Mouse (Mus musculus) neural tube, embryonic 11.5 days (tissue): Measurements from ENCODE around the gene Lnx1. TPM values are rescaled to one million over a fixed set of nuclear protein-coding genes. Genes with fewer than 3 reads are reported as not detected.

Source experiments
- ATAC-seq: fragments of 200-750 bp; cut with Nextera tagmentation; 2 replicates; pipeline ENCODE4 v1.8.0; 2017; ENCODE audit warnings: moderate number of reproducible peaks, mild to moderate bottlenecking, moderate TSS enrichment, moderate library complexity; ENCODE audit not compliant: insufficient read depth, low FRiP score, low TSS enrichment
- DNase-seq: peaks from one replicate; pipeline ENCODE4 v3.0.0-alpha.2; 2015; ENCODE audit warnings: low spot score
- H3K27ac ChIP-seq: fragments of 300-500 bp; sonication (generic); 2 replicates; pipeline ENCODE4 v1.5.1; 2014; ENCODE audit warnings: low read depth, mild to moderate bottlenecking, low read length
- H3K27me3 ChIP-seq: fragments of 300-500 bp; sonication (generic); 2 replicates; pipeline ENCODE4 v1.6.1; 2014; ENCODE audit warnings: mild to moderate bottlenecking, low read length, mixed read lengths; ENCODE audit not compliant: control insufficient read depth, insufficient read depth
- H3K36me3 ChIP-seq: fragments of 300-500 bp; sonication (generic); 2 replicates; pipeline ENCODE4 v1.6.1; 2014; ENCODE audit warnings: mild to moderate bottlenecking, low read length, moderate library complexity, mixed read lengths; ENCODE audit not compliant: control insufficient read depth, insufficient read depth
- H3K4me1 ChIP-seq: fragments of 300-500 bp; sonication (generic); 2 replicates; pipeline ENCODE4 v1.6.1; 2014; ENCODE audit warnings: low read length, mixed read lengths; ENCODE audit not compliant: control insufficient read depth, insufficient read depth
- H3K4me2 ChIP-seq: fragments of 300-500 bp; sonication (generic); 2 replicates; pipeline ENCODE4 v1.6.1; 2014; ENCODE audit warnings: low read depth, mild to moderate bottlenecking, moderate library complexity
- H3K4me3 ChIP-seq: fragments of 300-500 bp; sonication (generic); 2 replicates; pipeline ENCODE4 v1.5.1; 2014; ENCODE audit warnings: low read depth, low read length
- H3K9ac ChIP-seq: fragments of 300-500 bp; sonication (generic); 2 replicates; pipeline ENCODE4 v1.6.1; 2014; ENCODE audit warnings: mild to moderate bottlenecking, low read length
- H3K9me3 ChIP-seq: fragments of 300-500 bp; sonication (generic); 2 replicates; pipeline ENCODE4 v1.6.1; 2016; ENCODE audit warnings: low read length; ENCODE audit not compliant: control insufficient read depth
- WGBS: fragments of 180-500 bp; shearing (Covaris S2); extraction: QIAGEN DNeasy Blood & Tissue Kit; methylation state at CpG from one replicate; pipeline ENCODE4 v1.1.7; 2014; 5-methylcytosine and 5-hydroxymethylcytosine counted together
- polyA plus RNA-seq: library from polyadenylated mRNA; unstranded; fragments of >200 nt; fragmentation: Nextera tagmentation; extraction: Ambion mirVana; gene quantifications from 2 replicates; pipeline ENCODE4 v1.2.1, GENCODE M21; 2014

Lnx1 gene
- polyA plus RNA-seq, 1 experiment from 2014 or later, result 0.13 TPM

DNA sequence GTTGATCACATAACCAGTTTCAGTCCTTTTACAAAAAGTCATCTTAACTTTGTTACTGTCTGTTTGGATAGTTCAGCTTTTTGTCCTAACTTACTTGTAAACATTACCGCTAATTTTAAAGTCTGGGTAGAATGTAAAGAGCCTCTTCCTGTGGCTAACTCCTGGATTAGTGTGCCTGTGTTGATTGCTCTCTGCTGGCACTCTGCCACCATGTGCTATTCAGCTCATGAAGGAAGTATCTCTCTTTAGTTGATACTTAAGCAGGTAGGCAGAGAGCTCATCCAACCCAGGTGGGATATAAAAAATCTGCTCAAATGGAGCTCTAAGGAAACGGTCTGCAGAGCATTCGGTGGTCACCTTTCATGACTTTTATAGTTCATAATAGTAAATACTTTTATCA is 101.5 kb downstream of the Lnx1 start:
- no peak for ATAC-seq
- Histone ChIP-seq H3K4me3 (no peak overlapping the region), H3K9ac (no peak overlapping the region), H3K9me3 (no peaks in the 10 kb centered on the region), H3K4me2 (no peak overlapping the region), H3K27me3 (no peaks in the 10 kb centered on the region), H3K27ac (no peak overlapping the region), H3K4me1 (no peaks in the 10 kb centered on the region), H3K36me3 (no peaks in the 10 kb centered on the region)
- 80% methylated on average over 3 of the region's 3 CpGs for WGBS
- DNase-seq, result no peak

DNA sequence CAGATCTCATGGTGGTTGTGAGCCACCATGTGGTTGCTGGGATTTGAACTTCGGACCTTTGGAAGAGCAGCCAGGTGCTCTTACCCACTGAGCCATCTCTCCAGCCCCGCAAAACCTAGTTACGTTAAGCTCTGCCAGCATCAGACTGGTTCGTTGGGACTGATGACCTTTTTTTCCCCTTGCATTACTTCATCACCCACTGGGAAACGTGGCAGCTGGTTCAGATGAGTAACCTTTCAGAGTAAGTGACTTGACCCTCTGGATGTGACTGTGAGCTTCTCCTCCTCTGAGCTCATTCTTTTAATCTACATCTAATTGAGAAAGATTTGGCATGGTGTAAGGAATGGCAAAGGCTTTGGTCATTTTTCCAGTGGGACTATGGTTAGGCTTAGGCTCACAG is 102.7 kb downstream of the Lnx1 start:
- Histone ChIP-seq H3K27ac (no peak overlapping the region), H3K9ac (no peak overlapping the region), H3K4me3 (no peak overlapping the region), H3K4me2 (no peak overlapping the region), H3K9me3 (no peaks in the 10 kb centered on the region), H3K4me1 (no peaks in the 10 kb centered on the region), H3K36me3 (no peaks in the 10 kb centered on the region), H3K27me3 (no peaks in the 10 kb centered on the region)
- WGBS, result 79% methylated on average over 5 of the region's 5 CpGs
- DNase-seq (no peak), ATAC-seq (no peak)

DNA sequence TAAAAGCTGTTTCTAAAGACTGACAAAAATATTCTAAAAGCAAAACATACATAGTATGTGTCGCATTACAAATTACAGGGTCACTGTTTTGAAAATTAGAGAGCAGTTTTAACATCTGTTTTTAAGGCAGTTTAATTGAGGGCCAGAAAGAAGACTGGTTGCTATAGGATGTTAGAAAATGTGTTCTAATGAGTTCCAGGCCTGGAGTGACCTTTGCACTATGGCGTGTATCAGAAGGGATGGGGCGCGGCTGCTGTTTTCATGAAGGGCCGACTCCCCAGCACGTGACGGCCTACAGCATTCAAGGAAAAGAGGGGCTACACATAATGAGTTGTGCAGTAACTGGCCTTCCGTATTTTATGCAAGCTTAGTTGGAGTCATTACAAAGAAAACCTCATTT is 109.6 kb downstream of the Lnx1 start:
- Histone ChIP-seq H3K4me2 (no peak overlapping the region), H3K36me3 (peaks cover 8% of the 10 kb centered on the region), H3K4me1 (no peaks in the 10 kb centered on the region), H3K9me3 (no peaks in the 10 kb centered on the region), H3K27ac (no peak overlapping the region), H3K4me3 (no peak overlapping the region), H3K27me3 (no peaks in the 10 kb centered on the region), H3K9ac (no peak overlapping the region)
- 67% methylated on average over 8 of the region's 8 CpGs for WGBS
- DNase-seq (no peak), ATAC-seq (no peak)

DNA sequence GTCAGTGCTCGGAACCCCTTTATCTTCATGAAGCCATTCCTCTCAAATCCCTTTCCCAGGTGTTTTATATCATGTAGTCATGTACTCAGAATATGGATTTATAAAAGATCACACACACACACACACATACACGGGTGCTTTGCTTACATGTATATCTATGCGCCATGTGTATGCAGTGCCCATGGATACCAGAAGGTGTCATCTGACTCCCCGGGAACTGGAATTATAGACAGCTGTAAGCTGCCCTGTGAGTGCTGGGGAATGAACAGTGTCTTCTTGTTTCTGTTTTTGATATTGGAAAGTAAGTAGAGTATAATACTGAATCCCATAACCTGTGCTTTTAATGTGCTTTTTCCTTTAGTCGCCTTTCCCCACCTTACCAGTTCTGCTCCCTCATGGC is 111.3 kb downstream of the Lnx1 start:
- no peak for ATAC-seq

DNA sequence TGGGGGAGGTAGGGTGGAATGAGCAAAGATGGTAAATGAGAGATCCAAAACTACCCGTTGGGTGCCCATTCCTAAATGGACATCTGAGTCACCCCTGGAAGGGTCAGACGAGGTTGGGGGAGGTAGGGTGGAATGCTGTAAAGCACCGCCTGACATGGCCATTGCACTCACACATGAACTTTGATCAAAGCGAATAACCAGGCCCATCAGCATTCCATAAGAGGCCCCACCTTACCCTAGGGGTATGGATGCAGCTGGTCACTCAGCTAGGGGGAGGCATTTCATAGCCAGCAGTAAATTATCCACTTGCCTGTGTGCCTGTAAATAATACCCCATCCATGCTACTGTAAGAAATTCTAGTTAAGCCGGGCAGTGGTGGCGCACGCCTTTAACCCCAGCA is 113.6 kb downstream of the Lnx1 start:
- ATAC-seq (no peak), DNase-seq (no peak)
- Histone ChIP-seq H3K9ac (no peak overlapping the region), H3K4me2 (no peak overlapping the region), H3K4me1 (no peaks in the 10 kb centered on the region), H3K27me3 (no peaks in the 10 kb centered on the region), H3K27ac (no peak overlapping the region), H3K36me3 (peaks cover 8% of the 10 kb centered on the region), H3K4me3 (no peak overlapping the region), H3K9me3 (no peaks in the 10 kb centered on the region)
- 89% methylated on average over 7 of the region's 7 CpGs for WGBS

More for the DNA sequence above, 111.3 kb downstream of the Lnx1 start:
- DNase-seq, result no peak
- Histone ChIP-seq H3K4me1 (no peaks in the 10 kb centered on the region), H3K4me3 (no peak overlapping the region), H3K9me3 (no peaks in the 10 kb centered on the region), H3K27me3 (no peaks in the 10 kb centered on the region), H3K36me3 (peaks cover 8% of the 10 kb centered on the region), H3K4me2 (no peak overlapping the region), H3K27ac (no peak overlapping the region), H3K9ac (no peak overlapping the region)
- WGBS, result 95% methylated on average over 5 of the region's 5 CpGs

DNA sequence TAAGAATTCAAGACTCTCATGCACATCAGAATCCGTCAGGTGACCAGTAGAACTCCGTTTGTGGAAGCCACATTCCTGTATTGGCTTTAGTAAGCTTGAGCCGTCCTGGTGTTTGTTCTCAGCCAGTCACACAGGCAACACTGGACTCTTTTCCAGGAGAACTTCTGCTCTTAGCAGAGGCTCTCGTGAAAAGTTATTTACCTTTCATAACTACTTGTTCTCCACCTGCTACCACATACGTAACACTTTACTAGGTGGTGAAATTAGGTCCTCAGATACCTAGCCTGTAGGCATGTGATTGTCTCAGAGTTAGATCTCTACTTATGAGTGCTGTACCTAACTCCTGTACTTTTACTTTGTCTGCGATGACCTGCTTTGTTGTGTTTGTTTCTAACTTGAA is 130.9 kb downstream of the Lnx1 start:
- H3K27me3 ChIP-seq, result no peaks in the 10 kb centered on the region
- H3K27ac ChIP-seq, result no peak overlapping the region
- H3K36me3 ChIP-seq, result peaks cover 7% of the 10 kb centered on the region; the same call in 1 of the 2 replicates
- ATAC-seq, result no peak
- no peak for DNase-seq
- H3K4me3 ChIP-seq, result no peak overlapping the region
- 94% methylated on average over 6 of the region's 6 CpGs for WGBS
- H3K4me1 ChIP-seq, result no peaks in the 10 kb centered on the region
- H3K4me2 ChIP-seq, result no peak overlapping the region
- no peak overlapping the region for H3K9ac ChIP-seq
- no peaks in the 10 kb centered on the region for H3K9me3 ChIP-seq

DNA sequence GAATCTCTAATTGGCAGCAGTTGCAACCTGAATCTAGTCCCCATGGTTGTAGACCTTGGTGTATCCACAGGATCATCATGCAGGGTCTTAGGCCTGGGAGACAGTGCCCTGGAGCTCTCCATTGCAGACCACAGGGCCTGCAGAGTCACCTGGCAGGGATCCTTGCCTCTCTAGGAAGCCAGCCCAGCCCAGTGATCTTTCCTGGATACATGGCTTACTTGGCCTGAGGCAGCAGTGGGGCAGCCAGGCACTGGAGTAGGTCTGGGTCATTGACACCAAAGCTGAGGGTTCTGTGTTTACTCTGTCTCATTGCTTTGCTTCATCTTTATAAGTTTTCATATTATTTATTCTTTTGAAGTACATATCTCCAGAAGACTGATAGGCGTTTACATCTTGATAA is 141.6 kb downstream of the Lnx1 start:
- Histone ChIP-seq H3K36me3 (peaks cover 12% of the 10 kb centered on the region), H3K27me3 (no peaks in the 10 kb centered on the region), H3K4me1 (no peaks in the 10 kb centered on the region), H3K9ac (no peak overlapping the region), H3K9me3 (no peaks in the 10 kb centered on the region), H3K27ac (no peak overlapping the region), H3K4me2 (no peak overlapping the region), H3K4me3 (no peak overlapping the region)
- no peak for DNase-seq
- WGBS, result 88% methylated on average over 1 of the region's 1 CpGs
- ATAC-seq, result no peak

DNA sequence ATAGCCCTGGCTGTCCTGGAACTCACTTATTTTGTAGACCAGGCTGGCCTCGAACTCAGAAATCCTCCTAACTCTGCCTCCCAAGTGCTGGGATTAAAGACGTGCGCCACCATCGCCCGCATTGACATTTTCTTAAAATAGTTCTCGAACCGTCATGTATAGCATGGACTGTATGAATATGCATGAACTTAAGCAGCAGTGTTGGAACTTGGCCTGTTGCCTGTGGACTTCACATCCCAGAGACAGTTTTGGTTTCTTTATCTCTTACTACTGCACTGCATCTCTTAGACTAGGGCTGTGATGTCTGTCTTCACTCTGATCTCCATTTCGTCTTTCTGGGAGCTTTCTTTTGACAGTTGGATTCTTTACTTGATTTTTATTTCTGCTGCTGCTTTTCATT is 153.1 kb downstream of the Lnx1 start:
- ATAC-seq, result no peak
- no peak overlapping the region for H3K4me3 ChIP-seq
- H3K36me3 ChIP-seq, result peaks cover 4% of the 10 kb centered on the region; the same call in 1 of the 2 replicates
- no peak for DNase-seq
- no peaks in the 10 kb centered on the region for H3K4me1 ChIP-seq
- no peaks in the 10 kb centered on the region for H3K27me3 ChIP-seq
- WGBS, result 92% methylated on average over 8 of the region's 8 CpGs
- H3K9me3 ChIP-seq, result no peaks in the 10 kb centered on the region
- H3K9ac ChIP-seq, result no peak overlapping the region
- no peak overlapping the region for H3K27ac ChIP-seq
- H3K4me2 ChIP-seq, result no peak overlapping the region

DNA sequence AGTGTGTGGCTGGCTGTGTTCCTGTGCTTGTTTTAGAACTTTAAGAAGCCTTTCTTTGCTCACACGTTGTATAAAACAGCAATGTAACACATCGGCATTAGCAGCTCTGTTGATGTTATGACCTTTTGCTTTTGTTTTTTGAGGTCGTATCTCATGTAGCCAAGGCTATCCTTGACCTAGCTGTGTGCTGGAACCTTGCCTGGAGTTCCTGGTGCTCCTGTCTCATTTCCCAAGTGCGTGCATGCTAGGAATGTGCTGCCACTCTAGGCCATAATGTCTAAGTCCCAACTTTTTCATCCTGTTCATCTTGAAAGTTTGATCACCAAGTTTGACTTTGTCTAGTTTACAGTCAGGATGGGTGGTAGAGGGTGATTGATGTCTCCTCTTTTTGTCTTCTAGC is 157.1 kb downstream of the Lnx1 start:
- H3K36me3 ChIP-seq, result peaks cover 4% of the 10 kb centered on the region
- DNase-seq (no peak), ATAC-seq (no peak)
- H3K4me1 ChIP-seq, result no peaks in the 10 kb centered on the region
- no peak overlapping the region for H3K27ac ChIP-seq
- H3K9ac ChIP-seq, result no peak overlapping the region
- 94% methylated on average over 4 of the region's 4 CpGs for WGBS
- no peaks in the 10 kb centered on the region for H3K9me3 ChIP-seq
- H3K4me2 ChIP-seq, result no peak overlapping the region
- H3K27me3 ChIP-seq, result no peaks in the 10 kb centered on the region
- H3K4me3 ChIP-seq, result no peak overlapping the region
